Mouse (Mus musculus) stomach, postnatal 0 days (tissue): Measurements from ENCODE around the gene Pde2a.

ENCODE experiments used
- CTCF ChIP-seq: IDR thresholded peaks from 2 replicates; pipeline ENCODE4 v1.5.1; 2016; ENCODE audit warnings: antibody characterized with exemption, low read depth, mild to moderate bottlenecking, moderate library complexity
- EP300 ChIP-seq: optimal IDR thresholded peaks from 2 replicates; pipeline ENCODE3; 2016; ENCODE audit warnings: antibody characterized with exemption

- TF ChIP-seq CTCF (no peak), EP300 (no peak)
Observed at GRCm38 (mm10) chr7:101452669-101453068, 31.2 kb downstream of the Pde2a start.
